Mouse (Mus musculus) adrenal gland, adult 8-10 months (tissue): Measurements from ENCODE around the gene Zfhx2. TPM values are rescaled to one million over a fixed set of nuclear protein-coding genes. Genes with fewer than 3 reads are reported as not detected.
A peak's percentile ranks its signal among the peaks of the same experiment; 100 is the strongest.

Experiments
- DNase-seq: peaks from one replicate; pipeline ENCODE4 v3.0.0; 2022
- total RNA-seq, 4 experiments: library from RNA; stranded (reverse); gene quantifications; 2 replicates each; pipeline ENCODE4 v1.2.4; 2022

The Zfhx2 gene
- total RNA-seq, 4 experiments from 2014 or later: 6.9 to 17.8 (median 11.7) TPM

DNA sequence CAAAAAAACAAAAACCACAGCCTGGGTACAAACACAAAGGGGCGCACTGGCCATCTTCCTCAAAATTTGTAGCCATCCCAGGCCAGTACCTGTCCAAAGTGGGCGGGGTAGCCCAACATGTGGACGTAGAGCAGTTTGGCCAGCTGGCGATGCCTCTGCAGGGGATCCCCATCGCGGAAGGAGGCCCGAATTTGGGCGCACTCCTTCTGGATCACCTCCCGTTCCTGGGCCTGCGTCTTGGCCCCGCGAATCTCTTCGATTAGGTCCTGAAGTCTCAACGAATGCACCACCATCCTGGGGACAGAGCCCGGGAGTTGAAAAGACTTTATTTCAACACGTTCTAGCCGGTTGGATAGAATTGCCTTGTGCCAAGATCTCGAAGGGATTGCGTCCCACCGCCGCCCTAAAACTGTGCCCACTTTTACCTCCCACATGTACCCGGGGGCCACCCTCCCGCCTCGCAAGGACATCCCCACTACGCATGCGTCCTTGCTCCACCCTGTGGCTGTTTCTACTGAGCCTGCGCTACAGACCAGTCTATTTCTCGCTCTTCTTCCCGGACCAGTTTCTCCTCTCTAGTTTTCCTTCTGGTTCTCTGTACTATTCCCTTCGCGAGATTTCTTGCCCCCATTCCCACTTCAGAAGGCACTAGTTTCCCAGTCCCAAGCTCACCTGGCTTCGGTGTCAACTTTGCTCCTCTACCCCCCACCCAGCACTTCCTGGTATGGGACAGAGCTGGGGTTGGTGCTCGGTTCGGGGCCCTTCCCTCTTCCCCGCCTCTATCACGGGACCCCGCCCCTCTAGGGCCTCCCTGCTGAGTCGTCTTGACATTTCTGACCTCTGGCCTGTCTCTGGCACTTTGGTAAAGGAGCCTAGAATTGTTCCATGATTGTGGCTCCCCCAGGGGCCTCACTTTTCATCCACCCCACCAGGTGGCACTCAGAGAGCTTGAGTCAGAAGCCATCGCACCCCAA, 14.0 kb upstream of the Zfhx2 start, which contains the start of gene Ap1g2:
Gene Ap1g2 (minus strand): TSS at position 758 of the 974 bp plus-strand sequence.
- DNase-seq: peak; percentile 86

DNA sequence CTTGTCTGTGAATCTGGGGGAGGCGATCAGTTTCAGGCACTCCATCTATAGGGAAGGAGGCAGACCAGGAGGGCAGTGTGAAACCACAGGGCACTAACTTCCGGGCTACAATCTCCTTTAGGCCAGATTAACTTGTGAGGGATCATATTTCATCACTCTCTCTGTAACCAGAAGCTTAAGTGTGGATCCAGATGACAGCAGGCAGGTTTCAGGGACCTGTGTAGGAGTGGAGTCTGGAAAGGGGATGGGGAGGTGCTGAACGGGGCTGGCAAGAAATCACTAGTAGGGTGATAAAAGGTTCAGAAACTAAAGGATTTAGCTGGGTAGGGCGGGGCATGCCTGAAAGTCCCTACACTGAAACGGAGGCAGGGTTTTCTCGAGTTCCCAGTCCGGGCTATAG, 13.3 kb upstream of the Zfhx2 start:
- no peak for DNase-seq

GRCm38 (mm10) chr14:55104365-55104764, 12.2 kb upstream of the Zfhx2 start:
- DNase-seq: no peak

- no peak for DNase-seq
These were observed 10.2 kb upstream of the Zfhx2 start for GRCm38 (mm10) chr14:55102253-55102785.

GRCm38 (mm10) chr14:55101592-55101991, 9.5 kb upstream of the Zfhx2 start:
- DNase-seq: no peak

DNA sequence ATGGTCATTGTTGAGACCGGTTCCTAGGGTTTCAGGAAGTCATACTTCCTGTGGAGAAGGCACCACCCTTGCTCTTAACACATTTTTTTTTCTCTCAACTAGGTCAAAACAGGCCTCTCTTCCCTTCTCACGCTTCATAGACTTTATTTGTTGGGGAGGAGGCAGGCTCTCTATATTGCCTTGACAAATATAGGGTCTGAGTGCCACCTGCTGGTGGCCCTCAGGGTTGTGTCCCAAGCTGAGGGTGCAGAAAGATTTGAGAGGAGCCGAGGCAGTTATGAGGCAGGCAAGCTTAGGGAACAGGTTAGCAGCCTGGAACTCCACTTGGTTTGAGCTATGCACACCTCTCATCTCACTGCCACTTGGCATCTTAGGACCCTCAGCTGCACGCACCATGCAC, 5.9 kb upstream of the Zfhx2 start:
- no peak for DNase-seq

DNA sequence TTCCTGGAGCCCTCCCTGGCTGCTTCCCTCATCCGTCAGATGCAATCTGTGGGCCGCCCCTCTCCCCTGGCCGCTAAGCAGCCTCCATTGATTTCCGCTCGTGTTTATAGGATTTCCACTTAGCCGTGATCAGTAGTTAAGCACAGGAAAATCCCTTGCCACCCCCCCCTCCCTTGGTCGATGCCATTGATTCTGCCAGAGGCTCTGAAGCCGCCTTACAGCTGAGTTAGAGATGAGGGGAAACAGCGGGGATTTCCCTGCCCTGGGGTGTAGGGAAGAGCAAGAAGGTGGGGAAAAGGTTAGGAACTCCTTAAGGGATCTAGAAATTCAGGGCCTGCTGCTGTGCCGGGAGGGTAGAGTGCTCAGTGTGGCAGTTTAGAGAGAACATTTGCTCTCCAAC, 5.5 kb upstream of the Zfhx2 start:
- DNase-seq: no peak

GRCm38 (mm10) chr14:55096573-55097087, 4.5 kb upstream of the Zfhx2 start:
- DNase-seq: no peak

DNA sequence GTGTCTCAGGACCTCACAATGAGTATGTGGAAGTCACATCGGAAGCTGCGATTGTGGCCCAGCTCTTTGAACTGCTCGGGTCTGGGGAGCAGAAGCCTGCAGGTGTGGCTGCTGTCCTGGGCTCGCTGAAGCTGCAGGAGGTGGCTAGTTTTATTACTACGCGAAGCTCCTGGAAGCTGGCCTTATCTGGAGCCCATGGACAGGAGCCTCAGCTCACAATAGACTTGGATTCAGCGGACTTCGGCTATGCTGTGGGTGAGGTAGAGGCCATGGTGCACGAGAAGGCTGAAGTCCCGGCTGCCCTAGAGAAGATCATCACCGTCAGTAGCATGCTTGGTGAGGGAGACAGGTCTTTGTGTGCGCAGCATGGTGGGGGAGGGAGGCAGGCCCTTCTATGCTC, 3.5 kb upstream of the Zfhx2 start:
- DNase-seq: no peak

DNA sequence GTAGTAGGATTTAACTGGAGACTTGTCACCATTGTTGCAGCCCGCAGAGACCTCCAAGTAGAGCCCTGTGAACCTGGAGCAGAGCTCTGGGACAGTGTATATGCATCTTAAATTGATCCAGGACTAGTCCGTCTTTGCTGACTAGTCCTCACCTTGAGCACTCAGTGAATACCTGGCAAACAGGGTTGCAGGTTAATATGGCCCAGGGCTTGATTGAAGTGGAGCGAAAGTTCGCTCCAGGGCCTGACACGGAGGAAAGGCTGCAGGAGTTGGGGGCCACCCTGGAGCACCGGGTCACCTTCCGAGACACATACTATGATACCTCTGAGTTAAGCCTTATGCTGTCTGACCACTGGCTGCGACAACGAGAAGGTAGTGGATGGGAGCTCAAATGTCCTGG, 3.1 kb upstream of the Zfhx2 start:
- no peak for DNase-seq

DNA sequence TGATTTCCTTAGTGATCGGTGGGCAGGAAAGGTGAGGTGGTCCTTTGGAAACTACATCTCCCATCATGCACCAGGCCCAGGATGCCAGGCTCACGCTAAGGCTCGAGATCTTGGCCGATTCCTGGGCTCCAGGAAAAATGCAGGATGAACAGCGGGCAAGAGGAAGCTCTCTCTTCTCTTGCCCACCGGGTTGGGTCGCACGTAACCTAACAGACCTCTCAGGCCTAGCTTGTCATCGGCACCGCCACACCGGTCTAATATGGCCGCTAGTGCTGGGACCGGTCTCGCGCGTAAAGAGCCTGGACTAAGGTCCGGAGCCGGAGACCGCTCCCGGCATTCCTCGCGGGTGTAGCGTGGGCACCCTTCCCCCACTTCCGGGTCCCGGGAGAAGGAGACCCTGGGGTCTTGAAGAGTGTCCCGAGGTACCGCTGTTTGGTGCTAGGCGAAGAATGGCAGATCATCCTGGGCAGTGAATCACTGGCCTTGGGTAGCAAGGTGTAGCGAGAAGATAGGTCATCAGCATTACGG, 2.6 kb upstream of the Zfhx2 start, which contains the start of gene Thtpa:
Gene Thtpa (plus strand): TSS at position 81 of the 528 bp plus-strand sequence.
- DNase-seq: peak; percentile 72

DNA sequence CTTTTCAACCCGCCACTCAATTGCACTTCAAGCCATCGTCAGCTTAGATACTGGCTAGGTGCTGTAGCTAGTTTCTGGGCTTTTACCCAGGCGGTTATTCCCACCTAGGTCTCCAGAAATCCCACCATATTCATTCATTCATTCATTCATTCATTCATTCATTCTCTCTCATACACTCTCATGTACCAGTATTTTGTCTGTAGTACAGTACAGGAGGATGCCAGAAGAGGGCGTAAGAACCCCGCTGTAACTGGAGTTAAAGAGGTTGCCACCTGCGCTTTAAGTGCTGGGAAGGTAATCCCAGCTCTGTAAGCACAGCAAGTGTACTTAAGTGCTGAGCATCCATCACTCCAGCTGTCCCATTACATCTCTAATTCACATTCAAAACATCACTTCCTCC, 1.8 kb upstream of the Zfhx2 start:
- no peak for DNase-seq

DNA sequence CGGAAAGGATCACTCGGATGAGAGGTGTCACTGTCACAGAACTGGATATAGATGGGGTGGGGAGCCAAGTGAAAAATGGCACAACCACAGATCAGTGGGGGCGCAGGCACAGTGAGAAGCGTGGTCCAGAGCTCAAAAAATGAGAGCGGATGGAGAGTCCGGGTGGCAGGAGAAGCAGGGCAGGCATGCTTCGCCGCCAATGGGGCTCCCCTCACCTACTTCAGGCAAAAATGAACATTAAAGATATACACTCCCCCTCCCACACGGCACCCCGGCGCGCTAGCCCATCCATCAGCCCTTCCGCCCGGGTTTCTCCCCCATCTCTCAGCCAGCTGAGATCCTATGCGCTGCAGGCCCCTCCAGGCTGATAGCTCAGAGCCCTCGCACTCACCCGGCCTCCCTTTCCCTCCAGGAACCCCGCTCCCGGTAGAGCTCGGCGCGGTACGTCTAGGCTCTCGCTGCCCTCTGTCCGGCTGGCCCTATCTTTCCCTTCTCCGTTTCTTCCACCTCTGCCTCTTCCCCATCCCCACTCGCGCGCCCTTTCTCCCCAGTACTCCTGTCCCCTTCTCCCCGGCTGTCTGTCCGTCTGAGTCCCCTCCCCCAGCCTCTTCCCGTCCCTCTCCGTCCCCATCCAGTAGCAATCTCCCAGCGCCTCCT, 787 bp downstream of the Zfhx2 start:
- DNase-seq: no peak

- DNase-seq: no peak
These were observed 2.8 kb downstream of the Zfhx2 start for GRCm38 (mm10) chr14:55089199-55089947.

GRCm38 (mm10) chr14:55086009-55086514, 6.1 kb downstream of the Zfhx2 start:
- DNase-seq: no peak

- no peak for DNase-seq
These were observed 6.7 kb downstream of the Zfhx2 start for GRCm38 (mm10) chr14:55085324-55086008.

GRCm38 (mm10) chr14:55083481-55083880, 8.6 kb downstream of the Zfhx2 start:
- no peak for DNase-seq

- no peak for DNase-seq
These were observed 11.0 kb downstream of the Zfhx2 start for GRCm38 (mm10) chr14:55081105-55081504.

- no peak for DNase-seq
These were observed 12.7 kb downstream of the Zfhx2 start for GRCm38 (mm10) chr14:55079214-55079970.

DNA sequence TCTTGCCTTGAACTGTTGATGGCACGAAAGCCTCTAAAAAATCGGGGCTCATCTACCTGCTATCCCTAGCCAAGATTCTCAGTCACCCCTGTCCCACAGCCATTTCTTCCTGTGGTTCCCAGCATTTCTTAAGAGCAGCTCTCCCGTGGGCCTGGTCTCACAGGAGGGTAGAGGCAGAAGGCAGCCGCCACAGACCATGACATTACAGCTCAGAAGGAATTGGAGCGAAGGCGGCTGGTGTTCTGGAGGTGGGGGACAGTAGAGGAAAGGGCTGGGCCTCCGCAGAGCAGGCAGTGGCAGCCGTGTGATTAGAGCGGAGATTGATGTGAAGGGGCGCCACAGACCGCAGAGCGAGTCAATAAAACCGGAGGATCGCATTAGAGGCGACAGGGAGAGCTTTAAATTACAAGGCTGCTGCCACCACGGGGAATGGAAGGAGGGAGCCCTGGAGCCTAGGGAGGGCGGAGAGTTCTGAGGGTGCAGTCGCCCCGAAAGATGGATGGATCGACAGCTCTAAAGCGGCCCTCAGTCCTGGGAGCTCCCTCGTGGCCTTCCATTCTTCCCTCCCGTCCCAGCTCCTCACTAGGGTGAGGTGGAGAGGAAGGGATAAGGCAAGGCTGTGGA, 13.6 kb downstream of the Zfhx2 start:
- DNase-seq: no peak
